Mouse (Mus musculus): ENCODE measurements around the gene Tsen34. TPM values are rescaled to one million over a fixed set of nuclear protein-coding genes. Genes with fewer than 3 reads are reported as not detected.
A peak's percentile ranks its signal among the peaks of the same experiment; 100 is the strongest.

The Tsen34 gene
- polyA plus RNA-seq, 1 experiment from 2014 or later: 173 TPM

- no peak overlapping the region for H3K27ac ChIP-seq (ENCODE audit: low read depth, low read length)
- H3K4me1 ChIP-seq (ENCODE audit: control insufficient read depth, insufficient read depth, low read length): peaks cover 3% of the 10 kb centered on the region; the same call in 1 of the 2 replicates
- H3K27me3 ChIP-seq (ENCODE audit: control insufficient read depth, insufficient read depth, low read length): no peaks in the 10 kb centered on the region
- no peak overlapping the region for H3K4me3 ChIP-seq (ENCODE audit: low read depth, low read length)
- no peaks in the 10 kb centered on the region for H3K9me3 ChIP-seq (replicated peaks; ENCODE audit: control insufficient read depth, low read length)
- H3K36me3 ChIP-seq (ENCODE audit: control insufficient read depth, insufficient read depth, low read length): peaks cover 74% of the 10 kb centered on the region
- no peak overlapping the region for H3K4me2 ChIP-seq
- no peak for ATAC-seq (replicated peaks; ENCODE audit: insufficient number of reproducible peaks, low FRiP score, low TSS enrichment)
- WGBS (ENCODE audit: insufficient replicate concordance): 79% methylated on average over 4 of the region's 4 CpGs
- no peak overlapping the region for H3K9ac ChIP-seq (ENCODE audit: low read depth, low read length)
These were observed 35.7 kb upstream of the Tsen34 start for GRCm38 (mm10) chr7:3656966-3657365.

- WGBS (ENCODE audit: insufficient replicate concordance): 95% methylated on average over 14 of the region's 14 CpGs
These were observed 34.1 kb upstream of the Tsen34 start for GRCm38 (mm10) chr7:3658578-3658977.

GRCm38 (mm10) chr7:3664524-3665214 is 28.0 kb upstream of the Tsen34 start:
- peak overlapping the region; percentile 93 for H3K9ac ChIP-seq (ENCODE audit: low read depth, low read length)
- H3K27ac ChIP-seq (ENCODE audit: low read depth, low read length): peak overlapping the region; percentile 91
- H3K4me2 ChIP-seq: peak overlapping the region; percentile 61
- peak; percentile 29; the same call in 1 of the 2 replicates for ATAC-seq (replicated peaks; ENCODE audit: insufficient number of reproducible peaks, low FRiP score, low TSS enrichment)
- 29% methylated on average over 15 of the region's 15 CpGs for WGBS (ENCODE audit: insufficient replicate concordance)
- H3K4me1 ChIP-seq (ENCODE audit: control insufficient read depth, insufficient read depth, low read length): peaks cover 20% of the 10 kb centered on the region
- peak overlapping the region; percentile 76 for H3K4me3 ChIP-seq (ENCODE audit: low read depth, low read length)
- H3K27me3 ChIP-seq (ENCODE audit: control insufficient read depth, insufficient read depth, low read length): no peaks in the 10 kb centered on the region
- H3K36me3 ChIP-seq (ENCODE audit: control insufficient read depth, insufficient read depth, low read length): peaks cover 21% of the 10 kb centered on the region
- no peaks in the 10 kb centered on the region for H3K9me3 ChIP-seq (replicated peaks; ENCODE audit: control insufficient read depth, low read length)

More at GRCm38 (mm10) chr7:3658578-3658977, 34.1 kb upstream of the Tsen34 start:
- Histone ChIP-seq H3K9ac (ENCODE audit: low read depth, low read length) (no peak overlapping the region), H3K27me3 (ENCODE audit: control insufficient read depth, insufficient read depth, low read length) (no peaks in the 10 kb centered on the region), H3K4me1 (ENCODE audit: control insufficient read depth, insufficient read depth, low read length) (peaks cover 5% of the 10 kb centered on the region; the same call in 1 of the 2 replicates), H3K27ac (ENCODE audit: low read depth, low read length) (no peak overlapping the region), H3K4me2 (no peak overlapping the region), H3K36me3 (ENCODE audit: control insufficient read depth, insufficient read depth, low read length) (peaks cover 63% of the 10 kb centered on the region), H3K4me3 (ENCODE audit: low read depth, low read length) (no peak overlapping the region), H3K9me3 (replicated peaks; ENCODE audit: control insufficient read depth, low read length) (no peaks in the 10 kb centered on the region)
- no peak for ATAC-seq (replicated peaks; ENCODE audit: insufficient number of reproducible peaks, low FRiP score, low TSS enrichment)

GRCm38 (mm10) chr7:3665215-3666114 is 27.2 kb upstream of the Tsen34 start, which contains the start of gene Leng1:
TSS of gene Leng1 (minus strand) at chr7:3665840.
- H3K27ac ChIP-seq (ENCODE audit: low read depth, low read length): peak within 1 kb of the TSS; percentile 91
- no peaks in the 10 kb centered on the region for H3K9me3 ChIP-seq (replicated peaks; ENCODE audit: control insufficient read depth, low read length)
- H3K27me3 ChIP-seq (ENCODE audit: control insufficient read depth, insufficient read depth, low read length): no peaks in the 10 kb centered on the region
- H3K4me2 ChIP-seq: peak within 1 kb of the TSS; percentile 61
- ATAC-seq (replicated peaks; ENCODE audit: insufficient number of reproducible peaks, low FRiP score, low TSS enrichment): peak; percentile 98
- peaks cover 14% of the 10 kb centered on the region for H3K36me3 ChIP-seq (ENCODE audit: control insufficient read depth, insufficient read depth, low read length)
- peak within 1 kb of the TSS; percentile 76 for H3K4me3 ChIP-seq (ENCODE audit: low read depth, low read length)
- H3K9ac ChIP-seq (ENCODE audit: low read depth, low read length): peak within 1 kb of the TSS; percentile 93
- peaks cover 20% of the 10 kb centered on the region for H3K4me1 ChIP-seq (ENCODE audit: control insufficient read depth, insufficient read depth, low read length)
- 3% methylated on average over 45 of the region's 45 CpGs for WGBS (ENCODE audit: insufficient replicate concordance)

GRCm38 (mm10) chr7:3666921-3667391 is 25.7 kb upstream of the Tsen34 start:
- H3K9me3 ChIP-seq (replicated peaks; ENCODE audit: control insufficient read depth, low read length): no peaks in the 10 kb centered on the region
- H3K9ac ChIP-seq (ENCODE audit: low read depth, low read length): peak overlapping the region; percentile 59; the same call in 1 of the 2 replicates
- H3K4me2 ChIP-seq: peak overlapping the region; percentile 53
- H3K4me3 ChIP-seq (ENCODE audit: low read depth, low read length): peak overlapping the region; percentile 29
- peaks cover 5% of the 10 kb centered on the region for H3K36me3 ChIP-seq (ENCODE audit: control insufficient read depth, insufficient read depth, low read length)
- WGBS (ENCODE audit: insufficient replicate concordance): 8% methylated on average over 14 of the region's 14 CpGs
- ATAC-seq (replicated peaks; ENCODE audit: insufficient number of reproducible peaks, low FRiP score, low TSS enrichment): no peak
- H3K27me3 ChIP-seq (ENCODE audit: control insufficient read depth, insufficient read depth, low read length): no peaks in the 10 kb centered on the region
- H3K27ac ChIP-seq (ENCODE audit: low read depth, low read length): peak overlapping the region; percentile 41; the same call in 1 of the 2 replicates
- H3K4me1 ChIP-seq (ENCODE audit: control insufficient read depth, insufficient read depth, low read length): peaks cover 20% of the 10 kb centered on the region

GRCm38 (mm10) chr7:3674507-3675227 is 18.0 kb upstream of the Tsen34 start:
- ATAC-seq (replicated peaks; ENCODE audit: insufficient number of reproducible peaks, low FRiP score, low TSS enrichment): peak; percentile 64; the same call in 1 of the 2 replicates
- Histone ChIP-seq H3K36me3 (ENCODE audit: control insufficient read depth, insufficient read depth, low read length) (peaks cover 2% of the 10 kb centered on the region; the same call in 1 of the 2 replicates), H3K9ac (ENCODE audit: low read depth, low read length) (no peak overlapping the region), H3K4me2 (no peak overlapping the region), H3K4me3 (ENCODE audit: low read depth, low read length) (no peak overlapping the region), H3K4me1 (ENCODE audit: control insufficient read depth, insufficient read depth, low read length) (no peaks in the 10 kb centered on the region), H3K27ac (ENCODE audit: low read depth, low read length) (no peak overlapping the region), H3K27me3 (ENCODE audit: control insufficient read depth, insufficient read depth, low read length) (no peaks in the 10 kb centered on the region), H3K9me3 (replicated peaks; ENCODE audit: control insufficient read depth, low read length) (no peaks in the 10 kb centered on the region)
- 67% methylated on average over 10 of the region's 10 CpGs for WGBS (ENCODE audit: insufficient replicate concordance)

GRCm38 (mm10) chr7:3675228-3675548 is 17.5 kb upstream of the Tsen34 start:
- ATAC-seq (replicated peaks; ENCODE audit: insufficient number of reproducible peaks, low FRiP score, low TSS enrichment): no peak
- Histone ChIP-seq H3K4me1 (ENCODE audit: control insufficient read depth, insufficient read depth, low read length) (no peaks in the 10 kb centered on the region), H3K27ac (ENCODE audit: low read depth, low read length) (no peak overlapping the region), H3K36me3 (ENCODE audit: control insufficient read depth, insufficient read depth, low read length) (peaks cover 2% of the 10 kb centered on the region; the same call in 1 of the 2 replicates), H3K9ac (ENCODE audit: low read depth, low read length) (no peak overlapping the region), H3K4me3 (ENCODE audit: low read depth, low read length) (no peak overlapping the region), H3K27me3 (ENCODE audit: control insufficient read depth, insufficient read depth, low read length) (no peaks in the 10 kb centered on the region), H3K9me3 (replicated peaks; ENCODE audit: control insufficient read depth, low read length) (no peaks in the 10 kb centered on the region), H3K4me2 (no peak overlapping the region)
- WGBS (ENCODE audit: insufficient replicate concordance): 79% methylated on average over 3 of the region's 3 CpGs

- no peaks in the 10 kb centered on the region for H3K9me3 ChIP-seq (replicated peaks; ENCODE audit: control insufficient read depth, low read length)
- no peaks in the 10 kb centered on the region for H3K27me3 ChIP-seq (ENCODE audit: control insufficient read depth, insufficient read depth, low read length)
- no peak for ATAC-seq (replicated peaks; ENCODE audit: insufficient number of reproducible peaks, low FRiP score, low TSS enrichment)
- WGBS (ENCODE audit: insufficient replicate concordance): 78% methylated on average over 10 of the region's 12 CpGs
- H3K4me2 ChIP-seq: no peak overlapping the region
- H3K4me3 ChIP-seq (ENCODE audit: low read depth, low read length): no peak overlapping the region
- H3K36me3 ChIP-seq (ENCODE audit: control insufficient read depth, insufficient read depth, low read length): peaks cover 2% of the 10 kb centered on the region; the same call in 1 of the 2 replicates
- no peak overlapping the region for H3K27ac ChIP-seq (ENCODE audit: low read depth, low read length)
- no peak overlapping the region for H3K9ac ChIP-seq (ENCODE audit: low read depth, low read length)
- H3K4me1 ChIP-seq (ENCODE audit: control insufficient read depth, insufficient read depth, low read length): no peaks in the 10 kb centered on the region
These were observed 16.3 kb upstream of the Tsen34 start for GRCm38 (mm10) chr7:3676371-3676770.
